Mouse (Mus musculus): ENCODE data around the gene Wwc1. TPM values are rescaled to one million over a fixed set of nuclear protein-coding genes. Genes with fewer than 3 reads are reported as not detected.

The Wwc1 gene
- total RNA-seq, 2 experiments from 2014 or later = not detected

DNA sequence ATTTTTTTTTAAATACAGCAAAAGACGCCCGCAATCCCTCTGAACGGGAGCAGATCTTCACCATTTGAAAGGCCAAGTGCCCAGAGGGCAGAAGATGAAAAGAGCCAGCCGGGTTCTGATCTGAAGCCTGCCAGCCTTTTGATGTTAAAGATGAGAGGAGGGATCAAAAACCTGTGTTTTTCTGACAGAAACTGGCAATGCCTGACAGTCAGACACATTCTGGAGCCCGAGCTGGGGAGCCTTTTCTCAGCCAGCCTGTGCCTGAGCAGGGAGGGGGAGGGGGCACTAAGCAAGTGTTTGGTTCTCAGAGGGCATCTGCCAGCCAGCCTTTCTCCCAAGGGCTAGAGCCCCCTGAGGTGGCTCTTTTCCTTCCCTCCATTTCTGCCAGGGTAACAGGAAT, 39.3 kb downstream of the Wwc1 start:
- ATAC-seq (replicated peaks; ENCODE audit: low FRiP score, low TSS enrichment, poor library complexity, severe bottlenecking) = no peak

GRCm38 (mm10) chr11:35938790-35939385, 41.4 kb downstream of the Wwc1 start:
- ATAC-seq (replicated peaks; ENCODE audit: low FRiP score, low TSS enrichment, poor library complexity, severe bottlenecking) = no peak

DNA sequence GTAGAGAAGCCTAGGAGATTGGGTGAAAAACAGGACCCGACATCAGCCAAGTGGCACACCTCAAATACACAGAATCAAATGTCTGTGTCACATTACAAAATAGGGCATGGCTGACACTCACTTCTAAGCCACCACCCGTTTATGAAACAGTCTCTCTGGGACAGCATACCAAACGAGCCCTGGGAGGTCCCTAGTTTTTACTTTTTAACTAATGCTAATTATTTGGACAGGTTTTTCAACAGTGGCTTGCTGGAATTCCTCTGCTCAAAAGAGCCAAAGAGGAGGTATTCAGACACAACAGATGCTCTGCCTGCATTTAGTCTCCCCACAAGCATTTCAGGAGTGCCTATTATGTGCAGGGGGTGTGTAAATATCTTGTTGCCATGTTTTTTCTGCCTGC, 44.7 kb downstream of the Wwc1 start:
- no peak for ATAC-seq (replicated peaks; ENCODE audit: low FRiP score, low TSS enrichment, poor library complexity, severe bottlenecking)

DNA sequence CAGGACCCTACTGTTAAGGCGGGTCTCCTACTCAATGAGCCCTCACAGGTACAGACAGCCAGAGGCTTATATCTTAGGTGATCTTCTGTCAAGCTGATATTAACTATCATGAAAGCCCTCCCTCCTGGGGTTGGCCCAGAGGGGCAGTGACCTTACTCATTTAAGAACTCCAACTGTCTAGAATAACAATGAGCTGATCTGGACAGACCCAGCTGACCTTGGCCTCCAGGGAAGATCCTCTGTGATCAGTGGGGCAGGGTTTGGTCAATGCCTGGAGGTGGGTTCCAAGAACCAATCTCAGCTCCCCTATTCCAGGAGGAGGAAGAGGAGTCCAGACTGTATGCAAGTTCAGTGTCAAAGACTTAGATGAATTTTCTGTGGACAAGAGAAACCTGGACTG, 45.2 kb downstream of the Wwc1 start:
- no peak for ATAC-seq (replicated peaks; ENCODE audit: low FRiP score, low TSS enrichment, poor library complexity, severe bottlenecking)

DNA sequence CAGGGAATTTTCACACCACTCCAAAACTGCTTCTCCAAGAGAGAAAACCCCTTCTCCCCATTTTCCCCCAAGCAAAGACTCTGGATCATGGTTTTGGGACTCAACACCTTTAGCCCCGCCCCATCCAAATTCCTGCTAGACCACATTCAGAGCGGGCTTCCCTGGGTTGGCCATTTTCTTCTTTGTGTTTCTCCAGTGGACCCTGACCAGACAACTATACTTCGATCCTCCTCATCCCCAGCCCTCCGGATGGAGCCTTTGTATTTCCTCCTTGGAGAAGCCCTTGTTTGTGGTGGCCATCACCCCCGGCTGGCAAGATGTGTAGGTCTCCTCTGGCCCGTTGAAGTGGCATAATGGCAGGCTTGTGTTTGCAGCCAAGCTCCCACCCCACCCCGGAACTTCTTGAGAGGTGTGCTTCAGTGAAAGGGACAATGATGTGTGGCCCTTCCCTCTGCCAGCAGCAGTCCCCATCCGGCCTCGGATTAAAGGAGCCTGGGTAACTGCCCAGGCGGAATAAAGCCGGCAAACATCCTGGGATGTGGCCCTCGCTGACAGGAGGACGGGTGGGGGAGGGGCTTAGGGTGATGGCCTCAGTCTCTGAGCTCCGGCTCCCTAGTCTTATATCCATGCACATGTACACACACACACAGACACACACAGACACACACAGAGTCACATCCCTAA, 46.8 kb downstream of the Wwc1 start:
- ATAC-seq (replicated peaks; ENCODE audit: low FRiP score, low TSS enrichment, poor library complexity, severe bottlenecking) = no peak

- no peak for ATAC-seq (replicated peaks; ENCODE audit: low FRiP score, low TSS enrichment, poor library complexity, severe bottlenecking)
These were observed 48.0 kb downstream of the Wwc1 start for GRCm38 (mm10) chr11:35932121-35932885.

GRCm38 (mm10) chr11:35930511-35931060, 49.7 kb downstream of the Wwc1 start:
- no peak for ATAC-seq (replicated peaks; ENCODE audit: low FRiP score, low TSS enrichment, poor library complexity, severe bottlenecking)

- no peak for ATAC-seq (replicated peaks; ENCODE audit: low FRiP score, low TSS enrichment, poor library complexity, severe bottlenecking)
These were observed 51.9 kb downstream of the Wwc1 start for GRCm38 (mm10) chr11:35928453-35928852.

GRCm38 (mm10) chr11:35927309-35927708, 53.0 kb downstream of the Wwc1 start:
- ATAC-seq (replicated peaks; ENCODE audit: low FRiP score, low TSS enrichment, poor library complexity, severe bottlenecking) = no peak

- ATAC-seq (replicated peaks; ENCODE audit: low FRiP score, low TSS enrichment, poor library complexity, severe bottlenecking) = no peak
These were observed 54.7 kb downstream of the Wwc1 start for GRCm38 (mm10) chr11:35925592-35925991.

DNA sequence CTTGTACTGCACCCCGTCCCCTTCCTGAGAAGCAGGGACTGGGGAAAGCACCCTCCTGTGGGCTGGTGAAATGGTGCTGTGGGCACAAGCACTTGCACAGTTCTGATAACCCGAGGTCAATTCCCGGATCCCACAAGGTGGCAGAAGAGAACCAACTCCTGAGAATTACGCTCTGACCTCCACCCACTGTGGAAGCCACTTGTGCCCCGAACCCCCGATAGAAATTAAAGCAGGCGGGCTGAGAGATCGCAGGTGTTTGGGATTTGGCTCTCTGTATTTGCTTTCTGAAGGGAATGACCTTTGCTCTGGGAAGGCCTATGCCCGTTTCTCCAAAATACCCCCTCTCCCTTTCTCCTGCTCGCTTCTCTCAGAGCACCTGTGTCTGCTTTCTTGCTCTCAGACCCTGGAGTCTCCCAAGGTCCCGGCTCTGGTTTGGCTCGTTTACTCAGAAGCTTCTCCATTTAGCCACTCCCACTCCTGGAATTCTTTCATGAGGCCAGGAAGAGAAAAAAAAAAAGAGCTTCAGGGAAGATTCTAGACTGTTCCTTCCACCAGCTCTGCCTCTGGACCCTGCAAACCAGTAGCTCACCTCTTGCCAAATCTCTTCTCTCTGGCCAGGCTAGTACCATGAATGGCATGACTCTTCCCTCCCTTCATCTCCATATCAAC, 58.0 kb downstream of the Wwc1 start:
- ATAC-seq (replicated peaks; ENCODE audit: low FRiP score, low TSS enrichment, poor library complexity, severe bottlenecking) = no peak

DNA sequence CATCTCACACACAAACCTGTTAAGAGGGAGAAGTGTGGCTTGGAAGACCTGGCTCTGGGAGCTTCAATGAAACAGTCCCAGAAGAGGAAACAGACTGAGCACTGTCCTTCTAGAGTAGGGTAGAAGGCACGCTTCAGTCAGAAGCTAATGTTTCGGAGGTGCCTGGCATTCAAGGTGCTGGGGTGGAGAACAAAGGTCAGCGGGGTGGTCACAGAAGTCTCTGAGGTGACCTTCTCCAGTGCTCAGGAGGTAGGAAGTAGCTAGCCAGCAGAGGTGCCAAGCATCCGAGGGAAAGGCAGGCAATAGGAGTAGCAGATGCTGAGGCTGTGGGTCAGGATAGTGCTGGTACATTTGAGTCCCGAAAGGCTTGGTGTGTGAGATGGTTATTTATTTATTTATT, 59.6 kb downstream of the Wwc1 start:
- no peak for ATAC-seq (replicated peaks; ENCODE audit: low FRiP score, low TSS enrichment, poor library complexity, severe bottlenecking)

- ATAC-seq (replicated peaks; ENCODE audit: low FRiP score, low TSS enrichment, poor library complexity, severe bottlenecking) = no peak
These were observed 60.3 kb downstream of the Wwc1 start for GRCm38 (mm10) chr11:35919856-35920503.

DNA sequence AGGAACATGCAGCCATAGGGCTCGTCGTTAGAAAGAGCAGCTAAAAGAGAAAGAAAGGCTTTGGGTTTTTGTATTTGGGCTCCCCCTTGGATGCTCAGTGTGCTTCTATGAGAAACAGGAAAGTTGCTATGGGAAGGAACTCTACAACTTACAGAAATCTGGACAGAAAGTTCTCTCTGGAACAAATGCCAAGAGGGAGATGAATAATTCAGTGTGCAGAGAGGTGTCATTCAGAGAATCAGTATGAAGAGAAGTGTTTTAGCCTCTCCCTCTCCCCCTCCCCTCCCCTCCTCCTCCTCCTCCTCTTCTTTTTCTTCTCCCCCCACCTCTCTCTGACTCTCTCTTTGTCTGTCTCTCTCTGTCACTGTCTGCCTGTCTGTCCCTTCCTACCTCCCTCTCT, 60.9 kb downstream of the Wwc1 start:
- ATAC-seq (replicated peaks; ENCODE audit: low FRiP score, low TSS enrichment, poor library complexity, severe bottlenecking) = no peak

- ATAC-seq (replicated peaks; ENCODE audit: low FRiP score, low TSS enrichment, poor library complexity, severe bottlenecking) = no peak
These were observed 63.7 kb downstream of the Wwc1 start for GRCm38 (mm10) chr11:35916466-35917185.

- no peak for ATAC-seq (replicated peaks; ENCODE audit: low FRiP score, low TSS enrichment, poor library complexity, severe bottlenecking)
These were observed 64.8 kb downstream of the Wwc1 start for GRCm38 (mm10) chr11:35915546-35915945.

GRCm38 (mm10) chr11:35913418-35914044, 66.8 kb downstream of the Wwc1 start:
- ATAC-seq (replicated peaks; ENCODE audit: low FRiP score, low TSS enrichment, poor library complexity, severe bottlenecking) = no peak

GRCm38 (mm10) chr11:35904955-35905550, 75.3 kb downstream of the Wwc1 start:
- ATAC-seq (replicated peaks; ENCODE audit: low FRiP score, low TSS enrichment, poor library complexity, severe bottlenecking) = no peak
